Mouse (Mus musculus) kidney, embryonic 14.5 days (tissue): Measurements from ENCODE around the gene Ano7. TPM values are rescaled to one million over a fixed set of nuclear protein-coding genes. Genes with fewer than 3 reads are reported as not detected.

Experiments used
- ATAC-seq: fragments of 200-750 bp; cut with Nextera tagmentation; 2 replicates; pipeline ENCODE4 v1.8.0; 2017; ENCODE audit warnings: moderate number of reproducible peaks, mild to moderate bottlenecking, moderate TSS enrichment, moderate library complexity; ENCODE audit not compliant: low FRiP score, low TSS enrichment
- H3K27ac ChIP-seq: fragments of 300-500 bp; sonication (generic); 2 replicates; pipeline ENCODE4 v1.5.1; 2014; ENCODE audit warnings: low read depth, mild to moderate bottlenecking, low read length, moderate library complexity, mixed read lengths
- H3K27me3 ChIP-seq: fragments of 300-500 bp; sonication (generic); 2 replicates; pipeline ENCODE4 v1.6.1; 2014; ENCODE audit warnings: mild to moderate bottlenecking, low read length; ENCODE audit not compliant: control insufficient read depth, insufficient read depth
- H3K36me3 ChIP-seq: fragments of 300-500 bp; sonication (generic); 2 replicates; pipeline ENCODE4 v1.6.1; 2014; ENCODE audit warnings: low read length, mixed read lengths; ENCODE audit not compliant: control insufficient read depth, insufficient read depth
- H3K4me1 ChIP-seq: fragments of 300-500 bp; sonication (generic); 2 replicates; pipeline ENCODE4 v1.6.1; 2014; ENCODE audit warnings: low read length, mixed read lengths; ENCODE audit not compliant: control insufficient read depth, insufficient read depth
- H3K4me2 ChIP-seq: fragments of 300-500 bp; sonication (generic); replicated peaks from 2 replicates; pipeline ENCODE4 v1.6.1; 2014; ENCODE audit warnings: low read depth, mild to moderate bottlenecking, low read length
- H3K4me3 ChIP-seq: fragments of 300-500 bp; sonication (generic); 2 replicates; pipeline ENCODE4 v1.5.1; 2014; ENCODE audit warnings: mild to moderate bottlenecking, low read length
- H3K9ac ChIP-seq: fragments of 300-500 bp; sonication (generic); 2 replicates; pipeline ENCODE4 v1.6.1; 2014; ENCODE audit warnings: low read depth, mild to moderate bottlenecking, low read length, moderate library complexity
- H3K9me3 ChIP-seq: fragments of 300-500 bp; sonication (generic); 2 replicates; pipeline ENCODE4 v1.6.1; 2016; ENCODE audit warnings: low read length; ENCODE audit not compliant: control insufficient read depth
- WGBS: fragments of 180-500 bp; shearing (Covaris S2); extraction: QIAGEN DNeasy Blood & Tissue Kit; methylation state at CpG from one replicate; pipeline ENCODE4 v1.1.7; 2014; 5-methylcytosine and 5-hydroxymethylcytosine counted together
- polyA plus RNA-seq: library from polyadenylated mRNA; unstranded; fragments of >200 nt; fragmentation: Nextera tagmentation; extraction: Ambion mirVana; gene quantifications from 2 replicates; pipeline ENCODE4 v1.2.1, GENCODE M21; 2014

The Ano7 gene
- 0.16 and 1.0 TPM in 2 replicates for polyA plus RNA-seq

- no peak within 1 kb of the TSS for H3K4me3 ChIP-seq
- H3K27ac ChIP-seq: no peak within 1 kb of the TSS
- WGBS: 76% methylated on average over 4 of the region's 4 CpGs
- ATAC-seq: no peak
- H3K9ac ChIP-seq: no peak within 1 kb of the TSS
- H3K4me2 ChIP-seq: no peak within 1 kb of the TSS
- H3K4me1 ChIP-seq: no peaks in the 10 kb centered on the region
- H3K9me3 ChIP-seq: no peaks in the 10 kb centered on the region
- no peaks in the 10 kb centered on the region for H3K27me3 ChIP-seq
- no peaks in the 10 kb centered on the region; the same call in 1 of the 2 replicates for H3K36me3 ChIP-seq
Observed at GRCm38 (mm10) chr1:93373665-93374064, at the start of gene Ano7. Gene Ano7, plus strand, starts transcription at chr1:93373930.

DNA sequence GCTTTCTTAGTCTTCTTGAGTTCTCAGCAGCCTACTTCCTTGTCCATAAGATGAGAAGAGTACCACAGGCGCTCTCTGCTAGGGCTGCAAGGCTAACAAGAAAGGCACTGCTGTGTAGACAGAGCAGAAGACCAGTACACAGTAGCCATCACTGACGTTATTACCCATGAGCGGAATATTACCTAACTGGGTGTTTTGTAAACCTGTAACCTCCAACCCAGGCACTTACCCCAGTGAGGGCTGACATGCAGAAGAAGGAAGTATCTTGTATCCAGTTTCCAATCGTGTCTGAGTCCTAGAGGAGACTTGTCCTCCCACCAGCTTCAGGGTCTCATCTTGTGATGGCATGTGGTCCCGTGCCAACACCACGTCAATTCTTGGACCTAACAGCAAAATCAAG lies 49.8 kb upstream of the Ano7 start:
- Histone ChIP-seq H3K9me3 (no peaks in the 10 kb centered on the region), H3K4me2 (no peak overlapping the region), H3K4me1 (no peaks in the 10 kb centered on the region), H3K27ac (no peak overlapping the region), H3K4me3 (no peak overlapping the region), H3K27me3 (no peaks in the 10 kb centered on the region), H3K9ac (no peak overlapping the region), H3K36me3 (peaks cover 72% of the 10 kb centered on the region)
- ATAC-seq: no peak
- 87% methylated on average over 6 of the region's 6 CpGs for WGBS

DNA sequence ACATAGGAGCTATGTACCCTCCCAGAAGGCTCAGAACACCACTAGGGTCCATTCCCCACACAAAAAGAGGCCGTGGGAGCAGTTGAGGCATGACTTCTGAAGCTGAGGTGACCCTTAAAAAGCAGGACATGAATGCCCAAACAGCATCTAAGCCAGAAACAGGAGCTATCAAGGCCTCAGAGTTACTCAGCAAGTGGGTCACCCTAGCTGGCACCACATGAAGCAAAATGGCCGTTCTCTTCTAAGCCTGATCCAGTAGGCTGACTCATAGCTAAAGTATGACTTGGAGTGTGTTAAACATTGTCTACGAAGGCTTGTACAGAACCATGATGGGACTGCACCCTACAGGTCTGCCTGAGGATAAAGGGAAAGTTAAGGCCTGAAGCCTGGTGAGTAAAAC lies 47.3 kb upstream of the Ano7 start:
- H3K9ac ChIP-seq: no peak overlapping the region
- H3K9me3 ChIP-seq: no peaks in the 10 kb centered on the region
- 92% methylated on average over 3 of the region's 3 CpGs for WGBS
- ATAC-seq: no peak
- H3K4me1 ChIP-seq: no peaks in the 10 kb centered on the region
- no peak overlapping the region for H3K4me3 ChIP-seq
- H3K27me3 ChIP-seq: no peaks in the 10 kb centered on the region
- H3K36me3 ChIP-seq: peaks cover 59% of the 10 kb centered on the region
- no peak overlapping the region for H3K27ac ChIP-seq
- H3K4me2 ChIP-seq: no peak overlapping the region

DNA sequence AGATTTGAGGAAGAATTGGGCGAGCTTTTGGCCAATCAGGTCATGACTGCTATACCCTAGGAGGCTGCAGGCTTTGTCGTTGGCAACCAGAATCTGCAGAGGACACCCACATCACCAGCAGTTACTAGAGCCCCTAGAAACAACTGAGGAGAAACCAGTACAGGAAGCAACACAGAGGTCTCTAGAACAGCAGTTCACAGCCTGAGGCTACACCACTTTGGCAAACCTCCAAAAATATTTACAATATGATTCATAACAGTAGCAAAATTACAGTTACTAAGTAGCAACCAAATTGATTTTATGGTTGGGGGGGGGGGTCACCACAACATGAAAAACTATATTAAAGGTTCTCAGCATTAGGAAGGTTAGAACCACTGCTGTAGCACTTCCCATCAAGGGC lies 39.1 kb upstream of the Ano7 start:
- no peak overlapping the region for H3K27ac ChIP-seq
- no peaks in the 10 kb centered on the region for H3K9me3 ChIP-seq
- no peak overlapping the region for H3K4me3 ChIP-seq
- H3K4me1 ChIP-seq: no peaks in the 10 kb centered on the region
- WGBS: 79% methylated on average over 2 of the region's 2 CpGs
- no peaks in the 10 kb centered on the region for H3K27me3 ChIP-seq
- no peak overlapping the region for H3K9ac ChIP-seq
- H3K36me3 ChIP-seq: peaks cover 43% of the 10 kb centered on the region
- H3K4me2 ChIP-seq: no peak overlapping the region
- ATAC-seq: no peak

DNA sequence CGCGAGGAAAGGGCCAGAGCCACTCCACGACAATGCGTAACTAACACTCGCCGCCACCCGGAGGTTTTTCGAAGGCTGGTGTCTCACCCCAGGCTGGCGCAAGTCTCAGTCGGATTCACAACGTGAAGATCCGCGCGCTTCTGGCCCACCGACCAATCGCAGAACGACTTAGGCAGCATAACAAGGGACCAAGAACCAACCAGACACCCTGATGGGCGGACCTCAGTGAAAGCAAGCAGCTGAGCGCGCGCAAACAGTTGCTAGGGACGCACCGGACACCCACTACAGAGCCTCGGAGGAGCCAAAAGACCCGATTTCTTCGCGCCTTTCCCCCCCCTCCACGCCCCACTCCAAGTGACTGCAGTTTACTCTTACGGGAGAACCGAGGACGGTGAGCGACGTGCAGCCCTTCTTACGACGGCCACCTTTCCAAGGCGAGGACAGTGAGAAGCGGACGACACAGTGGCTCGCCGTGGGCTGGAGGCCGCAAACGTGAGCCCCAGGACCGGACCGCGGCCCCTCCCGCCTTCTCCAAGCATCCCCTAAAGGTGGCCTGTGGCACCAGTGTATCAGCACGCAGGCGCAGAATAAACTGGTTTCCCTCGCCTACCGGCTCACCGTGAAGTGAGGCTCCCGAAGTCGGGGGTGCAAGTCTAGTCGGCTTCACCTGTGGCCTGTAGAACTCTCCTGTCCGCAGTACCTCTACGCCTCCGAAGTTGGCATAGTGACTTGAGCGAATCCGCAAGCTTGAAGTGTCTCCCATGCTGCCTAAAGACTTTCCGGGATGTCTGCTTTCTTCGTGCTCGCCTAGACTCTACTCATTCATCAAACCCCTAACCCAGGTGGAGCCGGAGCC lies 30.9 kb upstream of the Ano7 start, which contains the start of the genes Ppp1r7 and Pask:
Ppp1r7 (plus strand) TSS at position 207 of the 856 bp plus-strand sequence.
Pask (minus strand) TSS at position 835 of the 856 bp plus-strand sequence.
- peaks cover 16% of the 10 kb centered on the region for H3K36me3 ChIP-seq
- peak; percentile 95 for ATAC-seq
- no peaks in the 10 kb centered on the region for H3K27me3 ChIP-seq
- no peaks in the 10 kb centered on the region for H3K9me3 ChIP-seq
- under 1% methylated on average over 63 of the region's 63 CpGs for WGBS
- H3K27ac ChIP-seq: peak within 1 kb of the TSS; percentile 47; the same call in 1 of the 2 replicates
- H3K4me3 ChIP-seq: peak within 1 kb of the TSS; percentile 96
- H3K4me2 ChIP-seq: peak within 1 kb of the TSS; percentile 67
- peaks cover 12% of the 10 kb centered on the region for H3K4me1 ChIP-seq
- H3K9ac ChIP-seq: peak within 1 kb of the TSS; percentile 81

GRCm38 (mm10) chr1:93343504-93344047 lies 30.2 kb upstream of the Ano7 start:
- H3K4me2 ChIP-seq: peak overlapping the region; percentile 67
- under 1% methylated on average over 39 of the region's 39 CpGs for WGBS
- H3K4me1 ChIP-seq: peaks cover 12% of the 10 kb centered on the region
- H3K36me3 ChIP-seq: peaks cover 22% of the 10 kb centered on the region
- ATAC-seq: peak; percentile 97
- no peaks in the 10 kb centered on the region for H3K9me3 ChIP-seq
- peak overlapping the region; percentile 81 for H3K9ac ChIP-seq
- peak overlapping the region; percentile 30; the same call in 1 of the 2 replicates for H3K27ac ChIP-seq
- H3K27me3 ChIP-seq: no peaks in the 10 kb centered on the region
- peak overlapping the region; percentile 96 for H3K4me3 ChIP-seq

- Histone ChIP-seq H3K4me2 (no peak overlapping the region), H3K36me3 (peaks cover 52% of the 10 kb centered on the region), H3K9me3 (no peaks in the 10 kb centered on the region), H3K4me1 (peaks cover 7% of the 10 kb centered on the region; the same call in 1 of the 2 replicates), H3K4me3 (no peak overlapping the region), H3K9ac (no peak overlapping the region), H3K27ac (no peak overlapping the region), H3K27me3 (no peaks in the 10 kb centered on the region)
- WGBS: 96% methylated on average over 5 of the region's 5 CpGs
- ATAC-seq: no peak
Observed at GRCm38 (mm10) chr1:93347176-93347575, 26.6 kb upstream of the Ano7 start.

- Histone ChIP-seq H3K4me1 (no peaks in the 10 kb centered on the region; the same call in 1 of the 2 replicates), H3K4me2 (no peak overlapping the region), H3K27ac (no peak overlapping the region), H3K9ac (no peak overlapping the region), H3K9me3 (no peaks in the 10 kb centered on the region), H3K27me3 (no peaks in the 10 kb centered on the region), H3K36me3 (peaks cover 77% of the 10 kb centered on the region), H3K4me3 (no peak overlapping the region)
- 34% methylated on average over 4 of the region's 4 CpGs for WGBS
- no peak for ATAC-seq
Observed at GRCm38 (mm10) chr1:93349701-93350100, 24.0 kb upstream of the Ano7 start.

DNA sequence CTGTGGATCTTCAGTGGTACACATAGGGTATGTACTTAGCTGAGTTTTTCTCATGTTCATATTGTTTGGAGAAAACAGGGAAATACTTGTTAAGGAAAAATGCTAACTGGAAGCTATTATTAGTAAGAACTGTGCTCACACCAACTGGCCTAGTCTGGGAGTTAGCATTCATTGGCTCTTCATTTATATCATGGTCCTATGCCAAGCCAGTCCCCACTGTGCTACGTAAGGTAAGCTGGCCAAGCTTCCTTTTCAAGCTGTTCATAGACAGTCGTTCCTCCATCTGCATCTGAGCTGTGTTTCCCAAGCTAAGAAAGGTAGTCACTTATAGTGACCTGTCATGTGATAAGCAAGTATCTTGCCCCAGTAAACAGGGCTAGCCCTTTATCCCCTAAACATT lies 21.0 kb upstream of the Ano7 start:
- no peaks in the 10 kb centered on the region for H3K9me3 ChIP-seq
- H3K4me3 ChIP-seq: no peak overlapping the region
- no peaks in the 10 kb centered on the region for H3K4me1 ChIP-seq
- no peak for ATAC-seq
- H3K27ac ChIP-seq: no peak overlapping the region
- H3K9ac ChIP-seq: no peak overlapping the region
- 89% methylated on average over 2 of the region's 2 CpGs for WGBS
- H3K4me2 ChIP-seq: no peak overlapping the region
- H3K27me3 ChIP-seq: no peaks in the 10 kb centered on the region
- peaks cover 89% of the 10 kb centered on the region for H3K36me3 ChIP-seq
